Mouse (Mus musculus) liver, adult 2 months (tissue): ENCODE results near the gene 4930579F01Rik. TPM values are rescaled to one million over a fixed set of nuclear protein-coding genes. Genes with fewer than 3 reads are reported as not detected.
A peak's percentile ranks its signal among the peaks of the same experiment; 100 is the strongest.

Experiments
- DNase-seq: peaks from one replicate; pipeline ENCODE4 v3.0.0-alpha.2; 2011; ENCODE audit warnings: low read depth, low spot score; ENCODE audit errors: extremely low read depth
- H3K27ac ChIP-seq: fragments of 200-500 bp; replicated peaks from 2 replicates; pipeline ENCODE4 v1.5.1; 2012; ENCODE audit warnings: low read depth, mild to moderate bottlenecking, control low read depth, inconsistent platforms, low read length; ENCODE audit not compliant: insufficient read depth
- H3K27me3 ChIP-seq: fragments of 200-500 bp; 2 replicates; pipeline ENCODE4 v1.6.1; 2012; ENCODE audit warnings: mild to moderate bottlenecking, moderate library complexity, low read length, inconsistent platforms; ENCODE audit not compliant: control insufficient read depth, insufficient read depth
- H3K36me3 ChIP-seq: fragments of 200-500 bp; 2 replicates; pipeline ENCODE4 v1.6.1; 2012; ENCODE audit warnings: low read length, inconsistent platforms; ENCODE audit not compliant: control insufficient read depth, insufficient read depth
- H3K4me1 ChIP-seq: fragments of 200-500 bp; 2 replicates; pipeline ENCODE4 v1.6.1; 2011; ENCODE audit warnings: low read length; ENCODE audit not compliant: control insufficient read depth, insufficient read depth
- H3K4me3 ChIP-seq: fragments of 200-500 bp; 2 replicates; pipeline ENCODE4 v1.5.1; 2011; ENCODE audit warnings: low read depth, mild to moderate bottlenecking, control low read depth, low read length, moderate library complexity; ENCODE audit not compliant: insufficient read depth
- H3K79me2 ChIP-seq: fragments of 200-500 bp; 2 replicates; pipeline ENCODE4 v1.6.1; 2012; ENCODE audit warnings: inconsistent platforms, mild to moderate bottlenecking, low read length, moderate library complexity; ENCODE audit not compliant: control insufficient read depth, insufficient read depth
- H3K9ac ChIP-seq: fragments of 200-500 bp; 2 replicates; pipeline ENCODE4 v1.6.1; 2012; ENCODE audit warnings: low read depth, mild to moderate bottlenecking, control low read depth, inconsistent platforms, low read length
- CTCF ChIP-seq: fragments of 200-500 bp; IDR thresholded peaks from 2 replicates; pipeline ENCODE4 v1.5.1; 2011; ENCODE audit warnings: low read depth, low read length, control low read depth
- POLR2A ChIP-seq: fragments of 200-500 bp; IDR thresholded peaks from 2 replicates; pipeline ENCODE4 v1.6.1; 2011; ENCODE audit warnings: low read length, control low read depth; ENCODE audit not compliant: insufficient read depth; ENCODE audit errors: extremely low read depth
- WGBS: fragments of 180-500 bp; shearing (Covaris S2); methylation state at CpG from one replicate; pipeline ENCODE4 v1.1.7; 2018; 5-methylcytosine and 5-hydroxymethylcytosine counted together
- polyA plus RNA-seq: library from polyadenylated mRNA; depleted of rRNA; stranded (reverse); fragments of >200 nt; gene quantifications from 2 replicates; pipeline ENCODE4 v1.2.3, GENCODE M21; 2012; rRNA removed
- total RNA-seq: library from RNA; depleted of rRNA; stranded (reverse); fragments of >200 nt; gene quantifications from 2 replicates; pipeline ENCODE4 v1.2.3, GENCODE M21; 2014; rRNA removed

Gene 4930579F01Rik
- total RNA-seq = not detected in 2 replicates
- not detected in 2 replicates for polyA plus RNA-seq

GRCm38 (mm10) chr3:138193683-138194302, at the start of gene 4930579F01Rik:
Gene 4930579F01Rik, minus strand, starts transcription at chr3:138193825.
- 83% methylated on average over 15 of the region's 15 CpGs for WGBS

GRCm38 (mm10) chr3:138242933-138243332, 49.3 kb upstream of the 4930579F01Rik start:
- Histone ChIP-seq H3K9ac (no peak overlapping the region), H3K4me1 (peaks cover 30% of the 10 kb centered on the region), H3K27ac (peak overlapping the region; percentile 73), H3K27me3 (no peaks in the 10 kb centered on the region), H3K36me3 (no peaks in the 10 kb centered on the region), H3K79me2 (no peaks in the 10 kb centered on the region), H3K4me3 (no peak overlapping the region)
- WGBS = 25% methylated on average over 6 of the region's 6 CpGs
- peak; percentile 99 for DNase-seq
- TF ChIP-seq POLR2A (no peak), CTCF (no peak)

More at GRCm38 (mm10) chr3:138193683-138194302, at the start of gene 4930579F01Rik:
- no peak within 1 kb of the TSS for H3K9ac ChIP-seq
- H3K79me2 ChIP-seq = no peaks in the 10 kb centered on the region
- TF ChIP-seq POLR2A (no peak), CTCF (no peak)
- DNase-seq = no peak
- no peak within 1 kb of the TSS for H3K27ac ChIP-seq
- no peaks in the 10 kb centered on the region for H3K36me3 ChIP-seq
- no peaks in the 10 kb centered on the region for H3K27me3 ChIP-seq
- no peak within 1 kb of the TSS for H3K4me3 ChIP-seq
- H3K4me1 ChIP-seq = peaks cover 1% of the 10 kb centered on the region; the same call in 1 of the 2 replicates

GRCm38 (mm10) chr3:138242021-138242726, 48.5 kb upstream of the 4930579F01Rik start:
- no peaks in the 10 kb centered on the region for H3K27me3 ChIP-seq
- H3K4me3 ChIP-seq = no peak overlapping the region
- no peak for DNase-seq
- no peak for TF ChIP-seq POLR2A
- no peak for TF ChIP-seq CTCF
- peaks cover 36% of the 10 kb centered on the region for H3K4me1 ChIP-seq
- WGBS = 63% methylated on average over 14 of the region's 14 CpGs
- H3K27ac ChIP-seq = peak overlapping the region; percentile 98
- H3K36me3 ChIP-seq = peaks cover 5% of the 10 kb centered on the region; the same call in 1 of the 2 replicates
- H3K79me2 ChIP-seq = no peaks in the 10 kb centered on the region; the same call in 1 of the 2 replicates
- H3K9ac ChIP-seq = peak overlapping the region; percentile 50

GRCm38 (mm10) chr3:138241371-138241770, 47.7 kb upstream of the 4930579F01Rik start:
- Histone ChIP-seq H3K4me1 (peaks cover 36% of the 10 kb centered on the region), H3K9ac (peak overlapping the region; percentile 74), H3K27me3 (no peaks in the 10 kb centered on the region), H3K36me3 (peaks cover 8% of the 10 kb centered on the region), H3K4me3 (no peak overlapping the region), H3K27ac (peak overlapping the region; percentile 84), H3K79me2 (no peaks in the 10 kb centered on the region; the same call in 1 of the 2 replicates)
- 8% methylated on average over 6 of the region's 6 CpGs for WGBS
- peak; percentile 99 for DNase-seq
- TF ChIP-seq POLR2A (no peak), CTCF (no peak)

- Histone ChIP-seq H3K27ac (peak overlapping the region; percentile 84), H3K4me1 (peaks cover 39% of the 10 kb centered on the region), H3K9ac (peak overlapping the region; percentile 74), H3K36me3 (peaks cover 11% of the 10 kb centered on the region), H3K4me3 (peak overlapping the region; percentile 8; the same call in 1 of the 2 replicates), H3K27me3 (no peaks in the 10 kb centered on the region), H3K79me2 (no peaks in the 10 kb centered on the region; the same call in 1 of the 2 replicates)
- WGBS = 32% methylated on average over 5 of the region's 5 CpGs
- no peak for DNase-seq
- TF ChIP-seq POLR2A = no peak
- no peak for TF ChIP-seq CTCF
These were observed 47.3 kb upstream of the 4930579F01Rik start for GRCm38 (mm10) chr3:138240942-138241341.

- Histone ChIP-seq H3K9ac (peak overlapping the region; percentile 76), H3K27me3 (no peaks in the 10 kb centered on the region), H3K79me2 (peaks cover 4% of the 10 kb centered on the region; the same call in 1 of the 2 replicates), H3K4me3 (peak overlapping the region; percentile 6; the same call in 1 of the 2 replicates), H3K36me3 (peaks cover 15% of the 10 kb centered on the region), H3K4me1 (peaks cover 43% of the 10 kb centered on the region), H3K27ac (peak overlapping the region; percentile 98)
- peak; percentile 86 for DNase-seq
- TF ChIP-seq POLR2A (no peak), CTCF (0 out of 2 replicates have a peak, but pooled peaks have one; percentile 9)
- 55% methylated on average over 3 of the region's 3 CpGs for WGBS
These were observed 46.8 kb upstream of the 4930579F01Rik start for GRCm38 (mm10) chr3:138240411-138240810.
